Mouse (Mus musculus) lung, adult 2 months (tissue): ENCODE data around the gene Psmc5.

Source experiments
- CTCF ChIP-seq: fragments of 200-500 bp; IDR thresholded peaks from 2 replicates; pipeline ENCODE4 v1.5.1; 2011; ENCODE audit warnings: mild to moderate bottlenecking, low read length, control low read depth; ENCODE audit not compliant: insufficient read depth
- POLR2A ChIP-seq: fragments of 200-500 bp; IDR thresholded peaks from 2 replicates; pipeline ENCODE4 v1.6.1; 2011; ENCODE audit warnings: low read depth, mild to moderate bottlenecking, control low read depth, low read length, borderline replicate concordance; ENCODE audit errors: extremely low read depth

GRCm38 (mm10) chr11:106271131-106271793 lies 15.3 kb downstream of the Psmc5 start:
- no peak; the same call in 1 of the 2 replicates for TF ChIP-seq POLR2A
- no peak for TF ChIP-seq CTCF
